ENCODE assay signal across 24 mouse cellular contexts in the genomic region with DNA sequence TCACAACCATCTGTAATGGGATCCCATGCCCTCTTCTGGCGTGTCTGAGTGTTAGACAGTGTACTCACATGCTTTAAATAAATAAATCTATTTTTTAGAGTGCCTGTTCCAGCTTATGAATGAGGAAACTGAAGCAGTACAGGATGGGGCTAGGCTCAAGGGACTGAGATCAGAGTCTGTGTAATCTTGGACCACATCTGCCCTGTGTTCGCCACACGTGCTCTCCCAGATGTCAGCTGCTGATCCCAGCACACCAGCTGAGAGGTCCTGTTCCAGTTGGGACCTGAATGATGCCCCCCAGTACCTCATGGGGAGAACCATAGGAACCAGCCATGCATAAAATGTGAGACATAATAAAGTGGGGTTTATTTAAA. TPM values are rescaled to one million over a fixed set of nuclear protein-coding genes. Genes with fewer than 3 reads are reported as not detected.
A peak's percentile ranks its signal among the peaks of the same experiment; 100 is the strongest.
DNase-seq lines count a peak whose midpoint lies in the region; ATAC-seq and TF ChIP-seq lines count a peak whose summit lies in the region.
"Had no signal": no experiment of that assay in that cellular context is flagged by ENCODE, and none has a peak within 500 bp of the region (broad histone marks: within the 10 kb centered on the region; RNA-seq: fewer than 3 reads in every experiment).

No protein-coding gene starts in this region.

- WGBS in hindbrain, embryonic 11.5 days = 36% methylated on average over 3 of the region's 3 CpGs
- WGBS in hindbrain, postnatal 0 days = 42% methylated on average over 3 of the region's 3 CpGs
- WGBS in limb, embryonic 12.5 days = 36% methylated on average over 3 of the region's 3 CpGs
- 57% methylated on average over 3 of the region's 3 CpGs for WGBS in limb, embryonic 10.5 days
- 45% methylated on average over 3 of the region's 3 CpGs for WGBS in hindbrain, embryonic 14.5 days
- 49% methylated on average over 3 of the region's 3 CpGs for WGBS in heart, adult 2 months

- peak; percentile 43; the same call in 1 of the 2 replicates for ATAC-seq in hindbrain, embryonic 11.5 days (ENCODE audit: low FRiP score)
- no peak for ATAC-seq in hindbrain, postnatal 0 days
- 0 out of 2 replicates have a peak, but pooled peaks have one; percentile 14 for ATAC-seq in limb, embryonic 12.5 days (ENCODE audit: insufficient number of reproducible peaks, insufficient read depth, low FRiP score, low TSS enrichment, low read depth)
- ATAC-seq in hindbrain, embryonic 14.5 days (ENCODE audit: low FRiP score) = 0 out of 2 replicates have a peak, but pooled peaks have one; percentile 18
- ATAC-seq: activated CD4-positive, CD25-positive, alpha-beta regulatory T cell, adult 4 months; CD4-positive, CD25-positive, alpha-beta regulatory T cell, adult 4 months; liver, embryonic 12.5 days had no signal

- intact Hi-C loops in heart, adult 2 months (cut with DNase I) = no loop called here

- no peaks in the 10 kb centered on the region for H3K79me2 ChIP-seq in heart, adult 2 months (replicated peaks; ENCODE audit: control insufficient read depth, insufficient read depth, low read length)

- H3K36me3 ChIP-seq in hindbrain, embryonic 11.5 days (ENCODE audit: control insufficient read depth, insufficient read depth, low read length) = no peaks in the 10 kb centered on the region
- H3K36me3 ChIP-seq in hindbrain, postnatal 0 days (ENCODE audit: insufficient read depth, low read length) = no peaks in the 10 kb centered on the region
- no peaks in the 10 kb centered on the region for H3K36me3 ChIP-seq in limb, embryonic 12.5 days
- no peaks in the 10 kb centered on the region for H3K36me3 ChIP-seq in limb, embryonic 10.5 days
- H3K36me3 ChIP-seq in hindbrain, embryonic 14.5 days (replicated peaks; ENCODE audit: control insufficient read depth, insufficient read depth) = no peaks in the 10 kb centered on the region
- H3K36me3 ChIP-seq in heart, adult 2 months (ENCODE audit: control insufficient read depth, insufficient read depth, low read length) = no peaks in the 10 kb centered on the region
- H3K36me3 ChIP-seq: forebrain, embryonic 10.5 days; heart, embryonic 13.5 days; liver, embryonic 12.5 days; lung, embryonic 15.5 days; midbrain, embryonic 12.5 days had no signal

- H3K9ac ChIP-seq in hindbrain, embryonic 11.5 days (ENCODE audit: low read depth, low read length) = no peak overlapping the region
- H3K9ac ChIP-seq in hindbrain, postnatal 0 days (replicated peaks; ENCODE audit: low read length) = no peak overlapping the region
- no peak overlapping the region for H3K9ac ChIP-seq in limb, embryonic 12.5 days (replicated peaks)
- H3K9ac ChIP-seq in hindbrain, embryonic 14.5 days = no peak overlapping the region
- H3K9ac ChIP-seq in heart, adult 2 months (ENCODE audit: low read depth, low read length) = no peak overlapping the region
- H3K9ac ChIP-seq: forebrain, postnatal 0 days; heart, embryonic 13.5 days; liver, embryonic 12.5 days; lung, embryonic 15.5 days; midbrain, embryonic 12.5 days had no signal

- TF ChIP-seq POLR2A in heart, adult 2 months (IDR thresholded peaks at IDR 0.05; ENCODE audit: insufficient read depth, low read depth, low read length) = no peak

- no peak overlapping the region for H3K4me3 ChIP-seq in hindbrain, embryonic 11.5 days (ENCODE audit: low read depth, low read length)
- no peak overlapping the region for H3K4me3 ChIP-seq in hindbrain, postnatal 0 days (ENCODE audit: low read length)
- H3K4me3 ChIP-seq in limb, embryonic 12.5 days (replicated peaks) = no peak overlapping the region
- H3K4me3 ChIP-seq in limb, embryonic 10.5 days = no peak overlapping the region
- H3K4me3 ChIP-seq in hindbrain, embryonic 14.5 days (replicated peaks; ENCODE audit: low read length) = no peak overlapping the region
- H3K4me3 ChIP-seq in heart, adult 2 months = no peak overlapping the region
- H3K4me3 ChIP-seq: forebrain, embryonic 10.5 days; heart, embryonic 13.5 days; liver, embryonic 12.5 days; lung, embryonic 15.5 days; midbrain, embryonic 12.5 days; myocyte had no signal

- peaks cover 4% of the 10 kb centered on the region; the same call in 1 of the 2 replicates for H3K4me1 ChIP-seq in hindbrain, embryonic 11.5 days (replicated peaks; ENCODE audit: control insufficient read depth, insufficient read depth, low read length)
- no peaks in the 10 kb centered on the region; the same call in 1 of the 2 replicates for H3K4me1 ChIP-seq in hindbrain, postnatal 0 days (ENCODE audit: insufficient read depth, low read length)
- H3K4me1 ChIP-seq in limb, embryonic 12.5 days (replicated peaks) = peaks cover 23% of the 10 kb centered on the region
- H3K4me1 ChIP-seq in limb, embryonic 10.5 days = peaks cover 30% of the 10 kb centered on the region
- 0 out of 2 replicates have a peak, but pooled peaks cover 9% of the 10 kb centered on the region for H3K4me1 ChIP-seq in hindbrain, embryonic 14.5 days (replicated peaks; ENCODE audit: control insufficient read depth, insufficient read depth, low read length)
- H3K4me1 ChIP-seq in heart, adult 2 months (ENCODE audit: control insufficient read depth, insufficient read depth, low read length) = no peaks in the 10 kb centered on the region
- H3K4me1 ChIP-seq: heart, embryonic 13.5 days; liver, embryonic 12.5 days; lung, embryonic 15.5 days had no signal

- H3K9me3 ChIP-seq in hindbrain, embryonic 11.5 days (ENCODE audit: control insufficient read depth, low read length) = no peaks in the 10 kb centered on the region
- no peaks in the 10 kb centered on the region for H3K9me3 ChIP-seq in hindbrain, postnatal 0 days (ENCODE audit: low read length)
- no peaks in the 10 kb centered on the region; the same call in 1 of the 2 replicates for H3K9me3 ChIP-seq in limb, embryonic 12.5 days
- H3K9me3 ChIP-seq in limb, embryonic 10.5 days (replicated peaks) = no peaks in the 10 kb centered on the region
- no peaks in the 10 kb centered on the region for H3K9me3 ChIP-seq in hindbrain, embryonic 14.5 days (ENCODE audit: control insufficient read depth, low read length)
- H3K9me3 ChIP-seq: forebrain, embryonic 10.5 days; heart, embryonic 13.5 days; liver, embryonic 12.5 days; lung, embryonic 15.5 days; midbrain, embryonic 12.5 days had no signal

- H3K27me3 ChIP-seq in hindbrain, embryonic 11.5 days (ENCODE audit: control insufficient read depth, insufficient read depth, low read length) = no peaks in the 10 kb centered on the region
- H3K27me3 ChIP-seq in hindbrain, postnatal 0 days (ENCODE audit: insufficient read depth, low read length) = no peaks in the 10 kb centered on the region
- peaks cover 8% of the 10 kb centered on the region; the same call in 1 of the 2 replicates for H3K27me3 ChIP-seq in limb, embryonic 12.5 days
- H3K27me3 ChIP-seq in limb, embryonic 10.5 days (ENCODE audit: low read depth, poor library complexity, severe bottlenecking) = no peaks in the 10 kb centered on the region
- no peaks in the 10 kb centered on the region for H3K27me3 ChIP-seq in hindbrain, embryonic 14.5 days (ENCODE audit: control insufficient read depth, insufficient read depth, low read length)
- no peaks in the 10 kb centered on the region for H3K27me3 ChIP-seq in heart, adult 2 months (ENCODE audit: control insufficient read depth, insufficient read depth, low read length)
- H3K27me3 ChIP-seq: lung, embryonic 15.5 days had no signal

- TF ChIP-seq EP300 in heart, adult 2 months (IDR thresholded peaks at IDR 0.05; ENCODE audit: insufficient read depth, low read depth, low read length) = no peak

- H3K4me2 ChIP-seq in hindbrain, embryonic 11.5 days (replicated peaks; ENCODE audit: low read depth, low read length) = no peak overlapping the region
- no peak overlapping the region for H3K4me2 ChIP-seq in hindbrain, postnatal 0 days (ENCODE audit: low read depth, low read length)
- H3K4me2 ChIP-seq in limb, embryonic 12.5 days = no peak overlapping the region
- H3K4me2 ChIP-seq in hindbrain, embryonic 14.5 days (replicated peaks) = no peak overlapping the region
- H3K4me2 ChIP-seq: heart, embryonic 13.5 days; liver, embryonic 12.5 days; lung, embryonic 15.5 days; midbrain, embryonic 12.5 days had no signal

- no peak for DNase-seq in hindbrain, embryonic 11.5 days (ENCODE audit: low spot score)
- no peak for DNase-seq in hindbrain, postnatal 0 days (ENCODE audit: low spot score)
- DNase-seq in limb, embryonic 10.5 days (ENCODE audit: low spot score) = no peak
- peak; percentile 9 for DNase-seq in NIH3T3 (ENCODE audit: low read depth)
- DNase-seq in hindbrain, embryonic 14.5 days (ENCODE audit: low spot score) = no peak
- DNase-seq in heart, adult 2 months = no peak
- DNase-seq: adrenal gland, postnatal 10 days; cerebellum, adult 9-10 months; forebrain, postnatal 0 days; left cerebral cortex, postnatal 4 days had no signal

- H3K27ac ChIP-seq in hindbrain, embryonic 11.5 days (ENCODE audit: low read depth, low read length) = no peak overlapping the region
- H3K27ac ChIP-seq in hindbrain, postnatal 0 days = no peak overlapping the region
- H3K27ac ChIP-seq in limb, embryonic 12.5 days = no peak overlapping the region
- no peak overlapping the region for H3K27ac ChIP-seq in limb, embryonic 10.5 days
- H3K27ac ChIP-seq in hindbrain, embryonic 14.5 days = no peak overlapping the region
- no peak overlapping the region for H3K27ac ChIP-seq in heart, adult 2 months
- H3K27ac ChIP-seq: heart, embryonic 13.5 days; liver, embryonic 12.5 days; lung, embryonic 15.5 days; midbrain, embryonic 12.5 days had no signal

- TF ChIP-seq CTCF in hindbrain, postnatal 0 days (IDR thresholded peaks at IDR 0.05; ENCODE audit: low read depth) = no peak
- no peak for TF ChIP-seq CTCF in heart, adult 2 months (IDR thresholded peaks at IDR 0.05)

RNA-seq across cellular contexts. Expression of a gene that starts 6.4 kb away (rescaled TPM):
- not detected in 2 replicates for polyA plus RNA-seq in hindbrain, embryonic 11.5 days (2014; fragmentation: Nextera tagmentation; extraction: Ambion mirVana)
- total RNA-seq in hindbrain, postnatal 0 days (2014; rRNA removed) = not detected in 2 replicates
- polyA plus RNA-seq in hindbrain, postnatal 0 days (2015; fragmentation: Nextera tagmentation; extraction: Ambion mirVana) = not detected in 2 replicates
- polyA plus RNA-seq in limb, embryonic 12.5 days (2016; fragmentation: Nextera tagmentation; extraction: Ambion mirVana) = not detected in 2 replicates
- polyA plus RNA-seq in limb, embryonic 10.5 days (2016; fragmentation: Nextera tagmentation; extraction: Ambion mirVana) = not detected in 2 replicates
- polyA plus RNA-seq in hindbrain, embryonic 14.5 days (2014; fragmentation: Nextera tagmentation; extraction: Ambion mirVana) = not detected in 2 replicates
- not detected for total RNA-seq in heart, adult 2 months (2021)
- polyA plus RNA-seq in heart, adult 2 months (2012; rRNA removed) = not detected in 2 replicates
- total RNA-seq: adrenal gland, postnatal 10 days; common myeloid progenitor, adult 5-6 weeks; forebrain, postnatal 0 days; heart, postnatal 25 days; layer of hippocampus, adult 8-10 months; left cerebral cortex, postnatal 4 days had no signal
- polyA plus RNA-seq: activated CD4-positive, CD25-positive, alpha-beta regulatory T cell, adult 4 months; CD4-positive, CD25-positive, alpha-beta regulatory T cell, adult 4 months; forebrain, embryonic 10.5 days; forebrain, postnatal 0 days; heart, embryonic 13.5 days; intestine, embryonic 14.5 days; liver, embryonic 12.5 days; lung, embryonic 15.5 days; midbrain, embryonic 12.5 days; myocyte; stomach, embryonic 16.5 days had no signal

RNA-seq across cellular contexts. Expression of a gene that starts 34.3 kb away (rescaled TPM):
- 0.68 and 0.81 TPM in 2 replicates for polyA plus RNA-seq in hindbrain, embryonic 11.5 days (2014; fragmentation: Nextera tagmentation; extraction: Ambion mirVana)
- 38.8 and 48.7 TPM in 2 replicates for total RNA-seq in hindbrain, postnatal 0 days (2014; rRNA removed)
- 18.8 and 20.3 TPM in 2 replicates for polyA plus RNA-seq in hindbrain, postnatal 0 days (2015; fragmentation: Nextera tagmentation; extraction: Ambion mirVana)
- polyA plus RNA-seq in limb, embryonic 12.5 days (2016; fragmentation: Nextera tagmentation; extraction: Ambion mirVana) = 1.9 and 2.2 TPM in 2 replicates
- 2.1 and 2.8 TPM in 2 replicates for polyA plus RNA-seq in limb, embryonic 10.5 days (2016; fragmentation: Nextera tagmentation; extraction: Ambion mirVana)
- 1.7 and 3.4 TPM in 2 replicates for polyA plus RNA-seq in hindbrain, embryonic 14.5 days (2014; fragmentation: Nextera tagmentation; extraction: Ambion mirVana)
- not detected for total RNA-seq in heart, adult 2 months (2021)
- polyA plus RNA-seq in heart, adult 2 months (2012; rRNA removed) = 0.02 TPM in 1 of 2 replicates, not detected in the other
- total RNA-seq: common myeloid progenitor, adult 5-6 weeks; heart, postnatal 25 days had no signal
- polyA plus RNA-seq: activated CD4-positive, CD25-positive, alpha-beta regulatory T cell, adult 4 months; CD4-positive, CD25-positive, alpha-beta regulatory T cell, adult 4 months had no signal
